Mouse (Mus musculus): Measurements from ENCODE around the gene Ndufs2. TPM values are rescaled to one million over a fixed set of nuclear protein-coding genes. Genes with fewer than 3 reads are reported as not detected.

The Ndufs2 gene
- polyA plus RNA-seq, 1 experiment from 2014 or later, result 244 TPM

GRCm38 (mm10) chr1:171288328-171288727 is 37.1 kb upstream of the Ndufs2 start:
- 64% methylated on average over 4 of the region's 4 CpGs for WGBS
- Histone ChIP-seq H3K36me3 (ENCODE audit: insufficient read depth) (peaks cover 52% of the 10 kb centered on the region), H3K9ac (no peak overlapping the region)

GRCm38 (mm10) chr1:171287136-171288081 is 36.2 kb upstream of the Ndufs2 start, which contains the start of gene Usp21:
Gene Usp21, minus strand, starts transcription at chr1:171287991.
- TF ChIP-seq CTCF (IDR thresholded peaks at IDR 0.05; ENCODE audit: low read depth), result no peak
- H3K4me2 ChIP-seq, result peak within 1 kb of the TSS; percentile 62
- peak; percentile 95 for ATAC-seq (ENCODE audit: insufficient read depth)
- under 1% methylated on average over 49 of the region's 49 CpGs for WGBS
- H3K27ac ChIP-seq (ENCODE audit: low read depth), result peak within 1 kb of the TSS; percentile 90
- H3K36me3 ChIP-seq (ENCODE audit: insufficient read depth), result peaks cover 61% of the 10 kb centered on the region
- H3K9me3 ChIP-seq (ENCODE audit: low read depth, low read length), result no peaks in the 10 kb centered on the region
- H3K4me1 ChIP-seq (ENCODE audit: insufficient read depth), result peaks cover 5% of the 10 kb centered on the region; the same call in 1 of the 2 replicates
- no peaks in the 10 kb centered on the region for H3K27me3 ChIP-seq (ENCODE audit: insufficient read depth, low read length)
- H3K9ac ChIP-seq, result peak within 1 kb of the TSS; percentile 86
- H3K4me3 ChIP-seq (ENCODE audit: low read depth, low read length), result peak within 1 kb of the TSS; percentile 74
- peak; percentile 97 for DNase-seq

More at GRCm38 (mm10) chr1:171288328-171288727, 37.1 kb upstream of the Ndufs2 start:
- H3K4me1 ChIP-seq (ENCODE audit: insufficient read depth), result peaks cover 5% of the 10 kb centered on the region
- H3K27me3 ChIP-seq (ENCODE audit: insufficient read depth, low read length), result no peaks in the 10 kb centered on the region
- no peak overlapping the region for H3K4me3 ChIP-seq (ENCODE audit: low read depth, low read length)
- ATAC-seq (ENCODE audit: insufficient read depth) (no peak), DNase-seq (no peak)
- TF ChIP-seq CTCF (IDR thresholded peaks at IDR 0.05; ENCODE audit: low read depth), result no peak
- no peaks in the 10 kb centered on the region for H3K9me3 ChIP-seq (ENCODE audit: low read depth, low read length)
- H3K27ac ChIP-seq (ENCODE audit: low read depth), result peak overlapping the region; percentile 25; the same call in 1 of the 2 replicates
- H3K4me2 ChIP-seq, result peak overlapping the region; percentile 62

GRCm38 (mm10) chr1:171286517-171286916 is 35.3 kb upstream of the Ndufs2 start:
- Histone ChIP-seq H3K27ac (ENCODE audit: low read depth) (no peak overlapping the region), H3K9me3 (ENCODE audit: low read depth, low read length) (no peaks in the 10 kb centered on the region), H3K9ac (no peak overlapping the region), H3K4me1 (ENCODE audit: insufficient read depth) (peaks cover 5% of the 10 kb centered on the region; the same call in 1 of the 2 replicates), H3K4me3 (ENCODE audit: low read depth, low read length) (peak overlapping the region; percentile 74), H3K27me3 (ENCODE audit: insufficient read depth, low read length) (no peaks in the 10 kb centered on the region), H3K4me2 (peak overlapping the region; percentile 62), H3K36me3 (ENCODE audit: insufficient read depth) (peaks cover 65% of the 10 kb centered on the region)
- DNase-seq (no peak), ATAC-seq (ENCODE audit: insufficient read depth) (no peak)
- TF ChIP-seq CTCF (IDR thresholded peaks at IDR 0.05; ENCODE audit: low read depth), result no peak
- WGBS, result 86% methylated on average over 19 of the region's 19 CpGs

- Histone ChIP-seq H3K4me2 (no peak overlapping the region), H3K36me3 (ENCODE audit: insufficient read depth) (peaks cover 65% of the 10 kb centered on the region), H3K4me1 (ENCODE audit: insufficient read depth) (peaks cover 5% of the 10 kb centered on the region; the same call in 1 of the 2 replicates), H3K9ac (no peak overlapping the region), H3K4me3 (ENCODE audit: low read depth, low read length) (no peak overlapping the region), H3K9me3 (ENCODE audit: low read depth, low read length) (no peaks in the 10 kb centered on the region), H3K27ac (ENCODE audit: low read depth) (no peak overlapping the region), H3K27me3 (ENCODE audit: insufficient read depth, low read length) (no peaks in the 10 kb centered on the region)
- 84% methylated on average over 20 of the region's 20 CpGs for WGBS
- ATAC-seq (ENCODE audit: insufficient read depth) (no peak), DNase-seq (no peak)
- TF ChIP-seq CTCF (IDR thresholded peaks at IDR 0.05; ENCODE audit: low read depth), result no peak
Measured at GRCm38 (mm10) chr1:171285096-171285892, 34.1 kb upstream of the Ndufs2 start.

- 86% methylated on average over 15 of the region's 15 CpGs for WGBS
- DNase-seq (no peak), ATAC-seq (ENCODE audit: insufficient read depth) (no peak)
- H3K4me2 ChIP-seq, result no peak overlapping the region
- no peak overlapping the region for H3K27ac ChIP-seq (ENCODE audit: low read depth)
- H3K4me3 ChIP-seq (ENCODE audit: low read depth, low read length), result no peak overlapping the region
- no peaks in the 10 kb centered on the region for H3K27me3 ChIP-seq (ENCODE audit: insufficient read depth, low read length)
- H3K9me3 ChIP-seq (ENCODE audit: low read depth, low read length), result no peaks in the 10 kb centered on the region
- no peak for TF ChIP-seq CTCF (IDR thresholded peaks at IDR 0.05; ENCODE audit: low read depth)
- peaks cover 5% of the 10 kb centered on the region; the same call in 1 of the 2 replicates for H3K4me1 ChIP-seq (ENCODE audit: insufficient read depth)
- H3K9ac ChIP-seq, result no peak overlapping the region
- peaks cover 58% of the 10 kb centered on the region for H3K36me3 ChIP-seq (ENCODE audit: insufficient read depth)
Measured at GRCm38 (mm10) chr1:171284491-171284890, 33.3 kb upstream of the Ndufs2 start.

GRCm38 (mm10) chr1:171283188-171284160 is 32.3 kb upstream of the Ndufs2 start:
- no peak overlapping the region for H3K27ac ChIP-seq (ENCODE audit: low read depth)
- H3K4me1 ChIP-seq (ENCODE audit: insufficient read depth), result peaks cover 5% of the 10 kb centered on the region; the same call in 1 of the 2 replicates
- ATAC-seq (ENCODE audit: insufficient read depth), result no peak
- 92% methylated on average over 18 of the region's 18 CpGs for WGBS
- no peak overlapping the region for H3K9ac ChIP-seq
- no peaks in the 10 kb centered on the region for H3K9me3 ChIP-seq (ENCODE audit: low read depth, low read length)
- H3K4me2 ChIP-seq, result no peak overlapping the region
- H3K36me3 ChIP-seq (ENCODE audit: insufficient read depth), result peaks cover 51% of the 10 kb centered on the region
- H3K27me3 ChIP-seq (ENCODE audit: insufficient read depth, low read length), result no peaks in the 10 kb centered on the region
- TF ChIP-seq CTCF (IDR thresholded peaks at IDR 0.05; ENCODE audit: low read depth), result no peak
- DNase-seq, result no peak
- H3K4me3 ChIP-seq (ENCODE audit: low read depth, low read length), result no peak overlapping the region
